Mouse (Mus musculus) 3134 (cell line): Measurements from ENCODE around the gene Mcf2l.

Experiments used
- DNase-seq: peaks from one replicate; pipeline ENCODE4 v3.0.0-alpha.2; 2011; ENCODE audit warnings: low spot score; ENCODE audit not compliant: insufficient read length; ENCODE audit errors: extremely low read depth

Gene Mcf2l

DNA sequence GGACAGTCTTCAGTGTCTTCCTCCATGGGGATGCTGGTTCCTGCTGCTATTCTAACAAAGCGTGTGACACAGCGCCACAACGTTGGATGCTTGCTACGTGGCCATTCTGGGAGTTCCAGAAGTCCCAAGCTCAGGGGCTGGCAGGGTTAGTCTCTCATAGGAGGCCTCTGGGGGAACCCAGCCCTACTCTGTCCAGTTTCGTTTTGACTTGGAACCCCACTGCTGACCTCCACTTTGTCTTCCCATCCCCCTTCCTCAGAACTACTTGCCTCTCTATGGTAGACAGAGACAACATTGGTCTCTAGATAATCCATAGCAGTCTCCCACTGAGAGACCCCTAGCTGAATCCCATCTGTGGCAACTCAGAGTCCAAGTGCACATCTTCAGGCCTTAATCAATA, 33.0 kb downstream of the Mcf2l start:
- no peak for DNase-seq

DNA sequence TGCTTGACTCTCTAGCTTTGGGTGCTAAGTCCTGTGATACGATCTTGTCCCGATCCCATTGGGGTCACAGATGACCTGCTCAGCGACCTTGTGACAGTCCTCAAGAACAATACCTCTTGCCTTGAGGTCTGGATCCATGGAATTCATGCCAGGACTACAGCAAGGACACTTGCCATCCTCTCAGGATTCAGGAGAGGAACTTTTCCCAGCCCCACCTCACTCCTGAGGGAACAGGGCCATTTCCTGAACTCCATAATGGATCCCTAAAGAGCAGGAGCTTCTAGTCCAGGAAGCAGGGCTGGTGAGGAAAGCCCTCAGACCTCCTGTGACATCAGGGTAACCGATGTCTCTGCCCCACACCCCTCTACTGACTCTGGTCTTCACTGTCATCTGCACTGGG, 34.1 kb downstream of the Mcf2l start:
- DNase-seq: no peak

DNA sequence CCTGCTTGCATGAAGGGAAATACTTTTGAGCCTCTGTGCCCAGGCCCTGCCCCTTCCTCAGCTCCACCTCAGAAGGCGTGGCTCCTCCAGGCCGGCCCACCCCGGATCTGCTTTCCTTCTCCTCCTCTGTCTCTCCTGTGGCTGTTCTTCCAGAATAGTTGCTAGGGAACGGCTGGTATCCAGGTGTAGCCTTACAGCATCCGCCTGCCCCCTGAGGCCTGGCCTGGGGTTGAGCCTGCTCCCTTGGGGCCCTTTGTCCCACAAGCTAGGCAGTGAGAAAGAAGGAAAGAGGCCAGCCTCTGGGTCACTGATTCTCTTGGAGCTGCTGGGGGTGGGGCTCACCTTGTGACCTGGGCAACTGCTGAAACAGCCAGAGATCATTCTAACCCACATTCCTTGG, 38.4 kb downstream of the Mcf2l start:
- no peak for DNase-seq

DNA sequence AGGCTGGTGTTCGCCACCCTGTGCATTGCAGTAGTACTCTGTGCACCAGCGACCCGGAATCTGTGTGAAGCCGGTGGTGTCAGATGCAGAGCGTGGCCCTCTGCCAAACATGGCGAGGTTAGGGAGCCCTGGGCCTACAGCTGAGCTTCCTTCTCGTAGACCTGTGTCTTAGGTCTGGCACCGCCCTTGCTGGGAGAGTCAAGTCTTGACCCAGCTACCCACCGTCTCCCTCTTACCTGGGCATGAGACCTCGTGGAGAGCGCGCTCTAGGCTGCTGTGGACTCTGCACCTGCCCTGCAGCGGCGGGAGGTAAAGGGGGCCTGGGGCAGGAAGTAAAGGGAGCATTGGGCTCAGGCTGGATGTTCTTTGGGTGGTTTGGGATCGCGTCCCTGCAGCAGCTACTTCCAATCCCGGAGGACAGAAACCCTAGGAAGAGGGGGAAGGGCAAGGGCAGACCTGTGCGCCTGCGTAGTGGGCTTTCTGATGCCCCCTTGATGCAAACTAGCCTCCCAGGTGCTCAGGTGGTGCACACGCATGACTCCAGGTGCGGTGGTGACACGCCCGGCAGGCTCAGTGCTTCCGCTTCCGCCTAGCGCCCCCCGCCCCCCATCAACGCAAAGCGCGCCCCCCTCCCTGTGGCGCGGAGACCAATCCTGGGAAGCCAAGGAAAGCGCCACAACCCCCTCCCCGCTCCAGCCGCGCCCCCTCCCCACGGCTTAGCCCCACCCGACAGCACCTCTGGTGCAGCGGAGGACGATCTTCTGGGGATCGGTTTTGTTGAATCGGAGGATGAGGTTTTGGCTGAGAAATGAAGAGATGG, 41.8 kb downstream of the Mcf2l start:
- DNase-seq: no peak

GRCm38 (mm10) chr8:12916156-12916900, 42.7 kb downstream of the Mcf2l start:
- DNase-seq: no peak

DNA sequence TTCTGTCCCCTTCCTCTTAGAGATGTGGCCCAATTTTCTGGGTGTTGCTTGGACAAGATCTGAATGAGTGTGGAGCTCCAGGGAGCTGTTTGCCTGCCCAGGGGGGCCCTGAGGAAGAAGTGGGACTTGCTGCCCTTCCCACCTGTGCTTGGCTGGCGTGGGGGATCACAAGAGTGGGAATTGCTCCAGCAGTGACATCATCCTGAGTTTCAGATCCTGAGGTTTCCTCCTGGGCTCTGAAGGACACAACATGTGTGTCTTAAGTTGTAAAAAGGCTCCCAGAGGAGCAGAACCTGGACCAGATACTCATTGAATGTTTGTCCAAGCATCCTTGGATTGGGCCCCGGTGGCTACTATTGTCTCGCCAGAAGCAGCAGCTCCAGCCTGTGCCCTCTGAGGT, 43.4 kb downstream of the Mcf2l start:
- DNase-seq: no peak

- no peak for DNase-seq
Measured at GRCm38 (mm10) chr8:12917831-12918230, 44.2 kb downstream of the Mcf2l start.

DNA sequence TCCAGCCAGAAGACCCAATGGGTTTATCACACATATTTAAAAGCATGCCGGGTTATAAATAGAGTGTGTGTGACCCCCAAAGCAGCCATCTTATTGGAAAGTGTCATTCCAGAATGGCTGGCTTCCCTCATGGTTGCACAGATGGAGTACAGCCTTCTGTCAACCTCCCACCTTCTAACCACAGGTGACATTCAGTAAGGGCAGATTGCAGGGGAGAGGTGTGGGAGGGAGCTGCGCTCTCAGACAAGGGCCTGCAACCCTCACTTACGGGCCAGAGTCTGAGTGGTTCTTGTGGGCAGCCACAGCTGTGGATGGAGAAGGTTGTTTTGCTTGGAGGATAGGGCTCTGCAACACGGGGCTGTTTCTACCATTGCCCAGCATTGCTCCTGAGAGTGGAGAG, 47.0 kb downstream of the Mcf2l start:
- no peak for DNase-seq

DNA sequence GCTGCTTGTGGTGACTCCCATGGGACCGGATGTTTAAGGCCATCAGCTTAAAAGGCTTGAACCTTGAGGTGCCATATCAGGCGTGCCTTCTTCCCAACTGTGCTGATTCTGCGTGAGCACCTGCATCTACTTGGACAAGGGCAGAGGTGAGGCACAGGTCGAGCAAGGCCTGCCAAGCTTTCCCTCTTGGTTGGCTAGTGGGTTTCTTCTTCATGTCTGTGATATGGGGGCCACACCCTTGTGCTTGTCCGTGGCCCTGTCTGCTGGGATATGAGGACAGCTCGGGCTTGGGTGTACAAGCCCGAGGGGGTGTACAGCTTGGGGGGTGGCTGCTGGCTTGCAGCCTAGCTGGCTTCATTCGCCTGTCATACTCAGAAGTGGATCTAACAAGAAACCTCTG, 51.4 kb downstream of the Mcf2l start:
- no peak for DNase-seq

- DNase-seq: no peak
Measured at GRCm38 (mm10) chr8:12925941-12926381, 52.4 kb downstream of the Mcf2l start.

DNA sequence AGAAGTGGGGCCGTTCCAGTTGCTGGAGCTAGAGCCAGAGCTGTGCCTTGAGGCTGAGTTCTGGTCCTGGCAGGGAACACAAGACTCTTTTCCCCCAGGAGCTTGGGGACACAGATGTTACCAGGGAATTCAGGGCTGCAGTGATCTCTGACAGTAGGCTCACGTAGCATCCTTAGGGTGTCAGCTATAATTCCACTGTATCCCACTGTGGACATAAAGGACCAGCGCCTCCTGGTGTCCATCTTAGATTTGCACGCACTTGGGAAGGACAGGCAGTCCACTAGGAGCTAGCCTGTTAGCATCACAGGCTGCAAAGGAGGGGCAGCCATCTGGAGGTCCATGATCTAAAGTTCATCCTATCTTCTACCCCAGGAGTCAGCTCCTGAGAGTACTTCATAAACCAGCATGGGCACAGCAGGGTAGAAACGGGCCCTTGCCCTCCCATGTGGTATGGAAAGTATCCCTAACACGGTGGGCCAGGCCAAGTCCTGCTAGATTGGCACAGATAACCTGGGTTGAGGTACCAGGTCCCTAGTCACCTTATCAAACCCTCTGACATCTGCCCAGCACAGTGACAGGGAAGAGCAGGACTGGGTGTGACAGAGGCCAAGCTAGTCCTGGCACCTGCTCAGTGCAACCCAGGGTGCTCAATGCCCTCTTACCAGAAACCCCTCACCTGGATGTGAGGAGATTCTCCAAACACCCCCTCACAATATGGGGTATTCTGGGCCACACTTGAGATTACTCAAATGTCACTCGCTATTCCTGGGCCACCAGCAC, 53.8 kb downstream of the Mcf2l start:
- DNase-seq: no peak

DNA sequence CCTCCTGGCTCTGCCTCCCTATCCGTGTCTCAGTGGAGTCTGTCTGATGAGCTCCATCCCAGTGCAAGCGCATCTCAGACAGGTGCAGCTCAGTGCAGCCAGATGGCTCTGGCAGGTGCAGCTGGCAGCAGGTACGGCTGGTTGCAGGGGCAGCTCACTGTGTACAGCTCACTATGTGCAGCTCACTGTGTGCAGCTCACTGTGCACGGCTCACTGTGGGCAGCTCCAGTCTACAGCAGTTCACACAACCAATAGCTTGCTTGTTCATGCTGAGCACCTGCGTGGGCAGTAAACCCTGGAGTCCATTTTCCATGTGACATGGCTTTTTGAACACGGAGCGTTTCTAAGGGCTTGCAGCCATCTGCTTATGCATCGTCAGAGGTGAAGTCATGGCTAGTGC, 54.4 kb downstream of the Mcf2l start:
- DNase-seq: no peak

DNA sequence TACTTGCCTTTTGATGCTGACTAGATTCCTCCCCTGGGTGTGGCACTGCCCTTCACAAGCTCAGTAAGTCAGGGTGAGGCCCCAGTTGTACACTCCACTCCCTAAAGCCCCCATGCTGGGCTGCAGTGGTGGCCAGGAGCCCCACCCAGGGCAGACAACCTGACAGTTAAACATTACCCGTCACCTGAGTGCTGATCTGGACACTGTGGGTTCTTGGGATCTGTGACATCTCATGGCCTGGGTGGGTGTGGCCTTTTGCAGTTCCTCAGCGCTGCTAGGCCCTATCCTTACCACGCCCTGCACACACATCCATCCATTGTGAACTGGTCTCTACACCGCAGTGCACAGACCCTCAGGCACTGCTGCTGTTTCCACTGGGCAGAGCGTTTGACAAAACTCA, 55.3 kb downstream of the Mcf2l start:
- no peak for DNase-seq

GRCm38 (mm10) chr8:12930290-12930689, 56.7 kb downstream of the Mcf2l start:
- no peak for DNase-seq

- DNase-seq: no peak
Measured at GRCm38 (mm10) chr8:12931426-12931825, 57.8 kb downstream of the Mcf2l start.

GRCm38 (mm10) chr8:12932520-12932919, 58.9 kb downstream of the Mcf2l start:
- no peak for DNase-seq

DNA sequence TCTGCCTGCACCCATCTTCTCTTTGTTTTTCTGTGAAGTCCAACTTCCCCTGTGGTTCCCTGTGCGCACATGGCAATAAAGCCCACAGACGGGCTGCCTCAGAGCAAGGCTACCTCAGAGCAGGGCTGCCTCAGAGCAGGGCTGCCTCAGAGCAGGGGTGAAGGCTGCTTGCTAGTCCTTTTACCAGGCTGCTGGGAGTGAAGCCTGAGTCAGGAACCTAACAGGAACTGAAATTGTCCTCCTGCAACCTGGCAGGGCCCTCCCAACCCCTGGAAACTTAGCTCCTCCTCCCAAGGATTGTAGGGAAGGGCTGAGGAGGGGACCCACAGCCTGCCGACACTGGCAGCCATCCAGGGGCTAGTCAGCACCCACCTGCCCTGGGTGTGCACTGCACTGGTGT, 60.2 kb downstream of the Mcf2l start:
- DNase-seq: no peak

DNA sequence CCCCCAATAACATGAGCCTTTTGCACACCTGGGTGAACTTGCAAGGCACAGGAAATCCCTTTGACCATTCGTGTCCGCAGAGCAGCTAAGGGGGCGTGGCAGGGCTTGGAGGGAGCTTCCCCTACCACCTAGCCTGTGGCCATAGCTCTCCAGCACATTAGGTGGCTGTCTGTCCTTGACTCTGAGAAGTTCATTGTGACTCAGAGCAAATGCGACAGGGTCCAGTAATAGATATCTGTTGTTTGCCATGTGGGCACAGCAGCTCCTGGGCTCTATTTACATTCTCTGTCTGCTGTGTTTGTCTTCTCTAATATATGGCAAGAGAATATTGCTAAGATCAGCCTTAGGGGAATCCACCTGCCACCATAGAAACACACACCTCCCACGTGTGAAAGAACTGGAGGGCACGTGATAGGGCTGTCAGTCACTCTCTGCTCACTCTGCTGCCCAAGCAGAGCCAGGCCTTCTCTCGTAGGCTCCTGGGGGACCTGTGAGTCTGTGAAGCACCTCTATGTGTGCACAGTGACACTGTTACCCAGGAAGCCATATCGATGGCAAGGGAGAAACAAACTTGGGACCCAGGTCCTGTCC, 60.9 kb downstream of the Mcf2l start:
- DNase-seq: no peak

DNA sequence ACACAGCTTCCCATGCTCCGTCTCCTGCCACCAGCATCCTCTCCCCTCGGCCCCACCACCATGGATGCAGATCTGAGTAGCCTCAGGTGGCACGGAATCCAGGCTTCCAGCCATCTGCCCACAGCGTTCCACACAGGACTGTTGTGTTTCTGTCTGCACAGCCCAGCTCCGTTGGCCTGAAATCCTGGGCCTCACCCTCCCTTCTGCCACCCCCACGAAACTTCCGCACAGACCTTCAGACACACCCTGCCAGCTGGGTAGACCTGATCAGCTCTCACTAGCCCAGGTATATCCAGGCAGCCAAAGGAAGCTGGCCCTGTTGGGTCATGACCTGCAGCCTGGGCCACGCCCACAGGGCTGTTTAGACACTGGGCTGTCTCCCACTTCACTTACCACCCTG, 66.9 kb downstream of the Mcf2l start:
- no peak for DNase-seq

DNA sequence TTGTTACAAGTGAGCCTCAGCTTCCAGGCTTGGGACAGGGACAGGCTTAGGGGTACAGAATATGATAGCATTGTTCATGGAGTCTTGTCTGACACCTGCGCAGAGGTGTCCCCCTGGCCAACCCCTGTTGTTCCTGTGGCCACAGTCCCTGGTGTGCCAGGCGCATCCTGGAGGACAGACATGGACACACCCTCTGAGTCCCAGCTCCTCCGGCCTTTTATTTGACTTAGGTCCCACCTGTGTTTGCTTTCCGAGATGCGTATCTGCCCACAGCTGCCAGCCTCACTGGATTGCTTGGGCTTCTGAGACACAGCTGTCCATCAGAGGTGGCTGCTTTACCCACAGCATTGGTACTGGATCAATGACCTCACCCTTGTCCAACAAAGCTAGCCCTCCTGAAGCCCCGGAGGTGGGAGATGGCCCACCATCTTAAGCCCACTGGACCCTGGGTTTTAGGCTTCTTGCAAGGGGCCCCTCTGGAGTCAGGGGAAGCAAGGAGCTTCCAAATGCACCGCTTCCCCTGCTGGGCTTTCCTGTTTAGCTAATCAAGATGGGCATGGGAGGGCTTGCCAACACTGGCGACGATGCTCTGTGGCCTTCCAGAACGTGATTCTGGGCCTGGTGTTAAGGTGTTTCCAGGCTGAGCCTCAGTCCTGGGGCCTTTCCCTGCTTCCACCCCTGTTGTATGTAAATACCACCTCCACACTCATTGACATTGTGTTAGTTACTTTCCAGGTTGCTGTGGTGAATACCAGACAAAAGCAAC, 67.7 kb downstream of the Mcf2l start:
- DNase-seq: no peak
